Mouse (Mus musculus): ENCODE measurements around the gene Mctp2. TPM values are rescaled to one million over a fixed set of nuclear protein-coding genes. Genes with fewer than 3 reads are reported as not detected.

The Mctp2 gene
- total and polyA plus RNA-seq, 3 experiments = 0.11 TPM; not detected in 2

GRCm38 (mm10) chr7:72181651-72182050 is 124.8 kb downstream of the Mctp2 start:
- H3K4me1 ChIP-seq (ENCODE audit: insufficient read depth, low read depth, low read length) = no peaks in the 10 kb centered on the region
- no peaks in the 10 kb centered on the region for H3K9me3 ChIP-seq (replicated peaks)
- no peak overlapping the region for H3K4me3 ChIP-seq (ENCODE audit: low read depth, low read length)
- H3K27me3 ChIP-seq (ENCODE audit: insufficient read depth, low read length) = no peaks in the 10 kb centered on the region
- no peak for ATAC-seq (ENCODE audit: extremely low read depth, insufficient number of reproducible peaks, low FRiP score, poor library complexity, severe bottlenecking)
- DNase-seq (ENCODE audit: low spot score) = no peak
- TF ChIP-seq CTCF (IDR thresholded peaks at IDR 0.05; ENCODE audit: low read depth, low read length) (no peak), GATA2 (IDR thresholded peaks at IDR 0.05; ENCODE audit: borderline replicate concordance, low read depth, low read length) (no peak), POLR2AphosphoS5 (IDR thresholded peaks at IDR 0.05; ENCODE audit: insufficient replicate concordance, low read depth, low read length) (no peak), GATA1 (IDR thresholded peaks at IDR 0.05; ENCODE audit: borderline replicate concordance, low read length) (no peak), TAL1 (conservative IDR thresholded peaks at IDR 0.05; ENCODE audit: low read depth, low read length) (no peak)
- H3K36me3 ChIP-seq (replicated peaks) = no peaks in the 10 kb centered on the region

DNA sequence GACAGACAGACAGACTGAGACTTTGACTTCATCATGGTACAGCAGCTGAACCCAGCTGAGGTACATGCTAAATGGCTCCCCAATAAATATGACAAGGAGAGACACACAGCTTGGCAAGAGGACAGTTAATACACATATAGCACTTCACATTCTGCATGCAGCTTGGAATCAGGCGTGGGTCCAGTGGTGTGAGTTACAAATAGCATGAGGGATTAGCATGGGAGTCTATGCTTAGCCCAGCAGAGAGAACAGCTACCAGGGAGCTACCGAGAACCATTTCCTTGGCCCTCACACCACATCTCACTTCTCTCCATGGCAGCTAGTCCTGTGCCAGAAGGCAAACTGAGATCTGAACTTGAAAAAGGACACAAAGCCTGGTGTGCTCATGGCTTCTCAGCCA is 137.1 kb downstream of the Mctp2 start:
- H3K36me3 ChIP-seq (replicated peaks) = no peaks in the 10 kb centered on the region
- TF ChIP-seq GATA2 (IDR thresholded peaks at IDR 0.05; ENCODE audit: borderline replicate concordance, low read depth, low read length) = no peak
- no peak for TF ChIP-seq TAL1 (conservative IDR thresholded peaks at IDR 0.05; ENCODE audit: low read depth, low read length)
- TF ChIP-seq POLR2AphosphoS5 (IDR thresholded peaks at IDR 0.05; ENCODE audit: insufficient replicate concordance, low read depth, low read length) = no peak
- no peak for TF ChIP-seq GATA1 (IDR thresholded peaks at IDR 0.05; ENCODE audit: borderline replicate concordance, low read length)
- TF ChIP-seq CTCF (IDR thresholded peaks at IDR 0.05; ENCODE audit: low read depth, low read length) = no peak
- no peaks in the 10 kb centered on the region for H3K27me3 ChIP-seq (ENCODE audit: insufficient read depth, low read length)
- H3K4me3 ChIP-seq (ENCODE audit: low read depth, low read length) = no peak overlapping the region
- no peak for ATAC-seq (ENCODE audit: extremely low read depth, insufficient number of reproducible peaks, low FRiP score, poor library complexity, severe bottlenecking)
- H3K4me1 ChIP-seq (ENCODE audit: insufficient read depth, low read depth, low read length) = no peaks in the 10 kb centered on the region
- no peak for DNase-seq (ENCODE audit: low spot score)
- H3K9me3 ChIP-seq (replicated peaks) = 0 out of 2 replicates have a peak, but pooled peaks cover 2% of the 10 kb centered on the region

DNA sequence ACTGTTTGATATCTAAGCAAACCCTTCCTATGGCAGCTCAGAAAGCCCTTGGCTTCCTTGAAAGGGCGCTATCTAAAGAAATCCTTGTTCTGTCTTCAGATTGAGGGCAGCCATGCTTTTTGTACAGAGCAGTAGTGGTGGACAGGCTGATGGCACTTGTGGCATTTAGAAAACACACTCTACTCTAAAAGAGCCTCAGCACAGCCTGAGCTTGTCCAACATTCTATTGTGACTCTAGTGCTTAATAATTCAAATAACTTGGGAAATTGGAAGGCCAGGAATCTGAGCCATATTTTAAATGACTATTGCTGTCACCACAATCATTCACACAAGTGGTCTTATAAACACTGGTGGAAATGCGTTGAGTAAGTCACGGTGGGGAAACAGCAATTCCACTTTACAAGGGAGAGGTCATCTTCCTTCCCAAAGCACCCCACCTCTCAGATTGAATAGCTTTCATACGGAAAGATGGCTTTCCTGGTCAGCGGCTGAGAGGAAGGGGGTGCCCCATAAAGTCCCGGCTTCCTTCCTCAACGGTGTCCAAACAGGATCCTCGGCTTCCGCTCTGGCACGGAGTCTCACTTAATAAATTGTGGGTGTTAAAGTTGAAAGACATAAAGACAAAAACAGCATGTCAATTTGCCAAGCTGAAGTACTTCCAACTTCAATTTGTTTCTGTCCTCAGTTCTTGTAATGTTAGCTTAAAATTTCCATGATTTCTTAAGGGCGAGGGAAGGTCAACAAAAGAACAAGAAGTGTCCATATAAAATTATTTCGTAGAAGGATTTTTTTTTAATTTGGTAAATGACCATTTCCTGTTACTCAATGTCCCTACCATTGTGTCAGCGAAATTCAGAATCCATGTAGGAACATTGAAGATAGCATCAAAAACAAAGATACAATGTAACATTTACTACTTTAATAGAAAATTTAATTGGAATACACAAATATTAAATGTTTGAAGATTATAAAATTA is 140.4 kb downstream of the Mctp2 start:
- H3K4me3 ChIP-seq (ENCODE audit: low read depth, low read length) = no peak overlapping the region
- H3K27me3 ChIP-seq (ENCODE audit: insufficient read depth, low read length) = no peaks in the 10 kb centered on the region
- DNase-seq (ENCODE audit: low spot score) (no peak), ATAC-seq (ENCODE audit: extremely low read depth, insufficient number of reproducible peaks, low FRiP score, poor library complexity, severe bottlenecking) (no peak)
- TF ChIP-seq CTCF (IDR thresholded peaks at IDR 0.05; ENCODE audit: low read depth, low read length) (no peak), POLR2AphosphoS5 (IDR thresholded peaks at IDR 0.05; ENCODE audit: insufficient replicate concordance, low read depth, low read length) (no peak), GATA2 (IDR thresholded peaks at IDR 0.05; ENCODE audit: borderline replicate concordance, low read depth, low read length) (no peak), GATA1 (IDR thresholded peaks at IDR 0.05; ENCODE audit: borderline replicate concordance, low read length) (no peak), TAL1 (conservative IDR thresholded peaks at IDR 0.05; ENCODE audit: low read depth, low read length) (no peak)
- H3K9me3 ChIP-seq (replicated peaks) = 0 out of 2 replicates have a peak, but pooled peaks cover 2% of the 10 kb centered on the region
- no peaks in the 10 kb centered on the region for H3K4me1 ChIP-seq (ENCODE audit: insufficient read depth, low read depth, low read length)
- no peaks in the 10 kb centered on the region for H3K36me3 ChIP-seq (replicated peaks)

GRCm38 (mm10) chr7:72162256-72162655 is 144.2 kb downstream of the Mctp2 start:
- Histone ChIP-seq H3K27me3 (ENCODE audit: insufficient read depth, low read length) (no peaks in the 10 kb centered on the region), H3K9me3 (replicated peaks) (no peaks in the 10 kb centered on the region), H3K4me1 (ENCODE audit: insufficient read depth, low read depth, low read length) (no peaks in the 10 kb centered on the region), H3K4me3 (ENCODE audit: low read depth, low read length) (no peak overlapping the region), H3K36me3 (replicated peaks) (no peaks in the 10 kb centered on the region)
- no peak for TF ChIP-seq CTCF (IDR thresholded peaks at IDR 0.05; ENCODE audit: low read depth, low read length)
- TF ChIP-seq GATA1 (IDR thresholded peaks at IDR 0.05; ENCODE audit: borderline replicate concordance, low read length) = no peak
- no peak for TF ChIP-seq TAL1 (conservative IDR thresholded peaks at IDR 0.05; ENCODE audit: low read depth, low read length)
- no peak for TF ChIP-seq GATA2 (IDR thresholded peaks at IDR 0.05; ENCODE audit: borderline replicate concordance, low read depth, low read length)
- TF ChIP-seq POLR2AphosphoS5 (IDR thresholded peaks at IDR 0.05; ENCODE audit: insufficient replicate concordance, low read depth, low read length) = no peak
- ATAC-seq (ENCODE audit: extremely low read depth, insufficient number of reproducible peaks, low FRiP score, poor library complexity, severe bottlenecking) = no peak
- DNase-seq (ENCODE audit: low spot score) = no peak

- H3K4me3 ChIP-seq (ENCODE audit: low read depth, low read length) = no peak overlapping the region
- no peaks in the 10 kb centered on the region for H3K4me1 ChIP-seq (ENCODE audit: insufficient read depth, low read depth, low read length)
- no peaks in the 10 kb centered on the region; the same call in 1 of the 2 replicates for H3K9me3 ChIP-seq (replicated peaks)
- DNase-seq (ENCODE audit: low spot score) (no peak), ATAC-seq (ENCODE audit: extremely low read depth, insufficient number of reproducible peaks, low FRiP score, poor library complexity, severe bottlenecking) (no peak)
- TF ChIP-seq TAL1 (conservative IDR thresholded peaks at IDR 0.05; ENCODE audit: low read depth, low read length) (no peak), GATA2 (IDR thresholded peaks at IDR 0.05; ENCODE audit: borderline replicate concordance, low read depth, low read length) (no peak), GATA1 (IDR thresholded peaks at IDR 0.05; ENCODE audit: borderline replicate concordance, low read length) (no peak), POLR2AphosphoS5 (IDR thresholded peaks at IDR 0.05; ENCODE audit: insufficient replicate concordance, low read depth, low read length) (no peak), CTCF (IDR thresholded peaks at IDR 0.05; ENCODE audit: low read depth, low read length) (no peak)
- no peaks in the 10 kb centered on the region for H3K27me3 ChIP-seq (ENCODE audit: insufficient read depth, low read length)
- H3K36me3 ChIP-seq (replicated peaks) = no peaks in the 10 kb centered on the region
Observed at GRCm38 (mm10) chr7:72159513-72160063, 146.8 kb downstream of the Mctp2 start.

Measured in G1E (cell line).